Mouse (Mus musculus) forebrain, embryonic 11.5 days (tissue): Measurements from ENCODE around the gene Clcn2. TPM values are rescaled to one million over a fixed set of nuclear protein-coding genes. Genes with fewer than 3 reads are reported as not detected.
A peak's percentile ranks its signal among the peaks of the same experiment; 100 is the strongest.

Experiments used
- ATAC-seq: fragments of 200-750 bp; cut with Nextera tagmentation; replicated peaks from 2 replicates; pipeline ENCODE4 v1.8.0; 2017; ENCODE audit warnings: moderate TSS enrichment; ENCODE audit not compliant: low FRiP score
- DNase-seq: peaks from one replicate; pipeline ENCODE4 v3.0.0-alpha.2; 2017; ENCODE audit warnings: low spot score
- H3K27ac ChIP-seq: fragments of 300-500 bp; sonication (generic); 2 replicates; pipeline ENCODE4 v1.5.1; 2014; ENCODE audit warnings: low read depth, low read length
- H3K27me3 ChIP-seq: fragments of 300-500 bp; sonication (generic); 2 replicates; pipeline ENCODE4 v1.6.1; 2014; ENCODE audit warnings: mild to moderate bottlenecking, low read length, mixed read lengths; ENCODE audit not compliant: control insufficient read depth, insufficient read depth
- H3K36me3 ChIP-seq: fragments of 300-500 bp; sonication (generic); 2 replicates; pipeline ENCODE4 v1.6.1; 2014; ENCODE audit warnings: mild to moderate bottlenecking, low read length, moderate library complexity, mixed read lengths; ENCODE audit not compliant: control insufficient read depth, insufficient read depth
- H3K4me1 ChIP-seq: fragments of 300-500 bp; sonication (generic); replicated peaks from 2 replicates; pipeline ENCODE4 v1.6.1; 2014; ENCODE audit warnings: low read length, mixed read lengths; ENCODE audit not compliant: control insufficient read depth, insufficient read depth
- H3K4me2 ChIP-seq: fragments of 300-500 bp; sonication (generic); 2 replicates; pipeline ENCODE4 v1.6.1; 2014; ENCODE audit warnings: low read depth, mild to moderate bottlenecking, low read length, moderate library complexity, mixed read lengths; ENCODE audit not compliant: severe bottlenecking
- H3K4me3 ChIP-seq: fragments of 300-500 bp; sonication (generic); 2 replicates; pipeline ENCODE4 v1.5.1; 2014; ENCODE audit warnings: low read depth, low read length
- H3K9ac ChIP-seq: fragments of 300-500 bp; sonication (generic); 2 replicates; pipeline ENCODE4 v1.6.1; 2014; ENCODE audit warnings: low read length
- H3K9me3 ChIP-seq: fragments of 300-500 bp; sonication (generic); 2 replicates; pipeline ENCODE4 v1.6.1; 2016; ENCODE audit warnings: low read length, mixed read lengths; ENCODE audit not compliant: control insufficient read depth
- WGBS: fragments of 180-500 bp; shearing (Covaris S2); extraction: QIAGEN DNeasy Blood & Tissue Kit; methylation state at CpG from one replicate; pipeline ENCODE4 v1.1.7; 2014; 5-methylcytosine and 5-hydroxymethylcytosine counted together
- polyA plus RNA-seq: library from polyadenylated mRNA; unstranded; fragments of >200 nt; fragmentation: Nextera tagmentation; extraction: Ambion mirVana; gene quantifications from 2 replicates; pipeline ENCODE4 v1.2.1, GENCODE M21; 2014

The Clcn2 gene
- polyA plus RNA-seq: 16.5 and 20.5 TPM in 2 replicates

GRCm38 (mm10) chr16:20717181-20717977, at the start of gene Clcn2, which contains the start of gene Polr2h:
TSS of gene Clcn2 (minus strand) at chr16:20717746.
TSS of gene Polr2h (plus strand) at chr16:20717665.
- no peaks in the 10 kb centered on the region for H3K27me3 ChIP-seq
- peak within 1 kb of the TSS; percentile 84 for H3K27ac ChIP-seq
- ATAC-seq (peak; percentile 83), DNase-seq (peak; percentile 96)
- H3K4me3 ChIP-seq: peak within 1 kb of the TSS; percentile 44
- H3K36me3 ChIP-seq: no peaks in the 10 kb centered on the region; the same call in 1 of the 2 replicates
- H3K4me1 ChIP-seq: peaks cover 9% of the 10 kb centered on the region; the same call in 1 of the 2 replicates
- WGBS: under 1% methylated on average over 62 of the region's 62 CpGs
- H3K4me2 ChIP-seq: peak within 1 kb of the TSS; percentile 85
- H3K9ac ChIP-seq: peak within 1 kb of the TSS; percentile 76
- H3K9me3 ChIP-seq: no peaks in the 10 kb centered on the region

- Histone ChIP-seq H3K27me3 (no peaks in the 10 kb centered on the region), H3K9ac (no peak overlapping the region), H3K4me3 (no peak overlapping the region), H3K27ac (no peak overlapping the region), H3K9me3 (no peaks in the 10 kb centered on the region), H3K4me2 (no peak overlapping the region), H3K4me1 (no peaks in the 10 kb centered on the region), H3K36me3 (no peaks in the 10 kb centered on the region)
- DNase-seq: peak; percentile 81
- no peak for ATAC-seq
- WGBS: 48% methylated on average over 9 of the region's 9 CpGs
Measured at GRCm38 (mm10) chr16:20765244-20765643, 47.7 kb upstream of the Clcn2 start.

GRCm38 (mm10) chr16:20761681-20762080, 44.1 kb upstream of the Clcn2 start:
- Histone ChIP-seq H3K4me2 (no peak overlapping the region), H3K9ac (no peak overlapping the region), H3K27me3 (no peaks in the 10 kb centered on the region), H3K27ac (no peak overlapping the region), H3K4me1 (no peaks in the 10 kb centered on the region), H3K36me3 (no peaks in the 10 kb centered on the region), H3K4me3 (no peak overlapping the region), H3K9me3 (no peaks in the 10 kb centered on the region)
- 12% methylated on average over 3 of the region's 3 CpGs for WGBS
- DNase-seq (no peak), ATAC-seq (no peak)

GRCm38 (mm10) chr16:20757385-20757784, 39.8 kb upstream of the Clcn2 start:
- WGBS: 64% methylated on average over 1 of the region's 1 CpGs
- Histone ChIP-seq H3K4me1 (no peaks in the 10 kb centered on the region), H3K4me3 (no peak overlapping the region), H3K27ac (no peak overlapping the region), H3K9ac (no peak overlapping the region), H3K9me3 (no peaks in the 10 kb centered on the region), H3K27me3 (no peaks in the 10 kb centered on the region), H3K36me3 (no peaks in the 10 kb centered on the region), H3K4me2 (no peak overlapping the region)
- DNase-seq: no peak
- ATAC-seq: no peak

DNA sequence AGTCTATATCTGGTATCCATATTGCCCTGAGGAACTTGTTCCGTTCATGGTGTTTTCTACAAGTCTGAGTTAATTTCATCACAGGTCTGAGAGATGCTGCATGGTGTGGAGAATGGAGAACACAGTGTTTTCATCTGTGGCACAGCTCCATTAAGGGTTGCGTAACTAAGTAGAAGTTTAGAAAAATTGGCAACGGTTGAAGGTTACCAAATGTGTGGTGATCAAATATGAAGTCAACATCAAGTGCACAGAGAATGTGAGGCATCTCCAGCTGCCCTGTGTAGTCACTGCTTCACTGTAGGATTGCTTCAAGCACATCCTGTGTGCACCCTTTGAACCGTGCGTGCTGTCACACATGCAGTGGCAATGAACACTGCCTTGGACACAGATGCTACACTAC, 38.5 kb upstream of the Clcn2 start:
- ATAC-seq (no peak), DNase-seq (no peak)
- Histone ChIP-seq H3K4me2 (no peak overlapping the region), H3K4me3 (no peak overlapping the region), H3K36me3 (no peaks in the 10 kb centered on the region), H3K4me1 (no peaks in the 10 kb centered on the region), H3K27me3 (no peaks in the 10 kb centered on the region), H3K9me3 (no peaks in the 10 kb centered on the region), H3K9ac (no peak overlapping the region), H3K27ac (no peak overlapping the region)
- WGBS: 93% methylated on average over 5 of the region's 5 CpGs

- H3K4me2 ChIP-seq: no peak overlapping the region
- H3K27ac ChIP-seq: no peak overlapping the region
- no peak overlapping the region for H3K4me3 ChIP-seq
- no peaks in the 10 kb centered on the region for H3K9me3 ChIP-seq
- H3K36me3 ChIP-seq: no peaks in the 10 kb centered on the region
- DNase-seq (no peak), ATAC-seq (no peak)
- no peaks in the 10 kb centered on the region for H3K27me3 ChIP-seq
- H3K9ac ChIP-seq: no peak overlapping the region
- no peaks in the 10 kb centered on the region for H3K4me1 ChIP-seq
- 59% methylated on average over 8 of the region's 8 CpGs for WGBS
Measured at GRCm38 (mm10) chr16:20750518-20750917, 33.0 kb upstream of the Clcn2 start.

DNA sequence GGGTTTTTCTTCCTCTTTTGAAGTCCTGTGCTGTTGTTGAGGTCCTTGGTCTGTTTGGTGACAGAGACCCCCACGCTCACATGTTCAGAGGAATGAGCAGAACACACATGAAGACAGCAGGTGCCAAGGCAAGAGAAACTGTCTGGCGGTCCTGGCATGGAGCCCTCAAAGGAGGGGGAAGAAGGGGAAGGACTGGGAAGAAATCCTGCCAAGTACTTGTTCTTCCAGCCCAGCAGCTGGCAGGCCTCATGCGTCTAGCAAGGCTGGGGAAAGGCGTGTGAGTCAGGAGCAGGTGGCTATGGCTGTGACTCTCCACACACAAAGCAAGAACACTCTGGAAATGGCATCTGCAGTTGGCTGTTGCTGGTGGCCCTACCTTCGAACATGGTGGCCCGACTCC, 29.1 kb upstream of the Clcn2 start:
- no peak overlapping the region for H3K27ac ChIP-seq
- H3K27me3 ChIP-seq: no peaks in the 10 kb centered on the region
- no peak for ATAC-seq

DNA sequence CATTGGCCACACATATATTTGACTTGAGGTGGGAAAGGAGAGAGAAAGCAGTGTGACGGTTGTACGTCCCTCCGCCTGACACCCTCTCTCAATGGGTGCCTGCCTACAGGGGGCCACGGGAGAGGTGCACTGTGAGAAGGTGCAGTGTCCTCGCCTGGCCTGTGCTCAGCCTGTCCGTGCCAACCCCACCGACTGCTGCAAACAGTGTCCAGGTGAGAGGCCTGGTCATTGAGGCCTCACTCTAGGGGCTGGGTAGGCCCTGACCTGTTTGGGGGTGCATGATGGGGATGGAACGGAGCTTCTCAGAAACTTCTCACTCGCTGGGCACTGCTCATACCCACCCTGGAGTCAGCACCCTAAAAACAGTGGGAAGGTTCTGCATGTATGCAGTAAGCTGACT, 22.3 kb upstream of the Clcn2 start:
- no peak overlapping the region for H3K27ac ChIP-seq

More for the DNA sequence above, 29.1 kb upstream of the Clcn2 start:
- Histone ChIP-seq H3K9me3 (no peaks in the 10 kb centered on the region), H3K4me3 (no peak overlapping the region), H3K4me2 (no peak overlapping the region), H3K4me1 (no peaks in the 10 kb centered on the region), H3K36me3 (no peaks in the 10 kb centered on the region), H3K9ac (no peak overlapping the region)
- WGBS: 87% methylated on average over 6 of the region's 6 CpGs
- no peak for DNase-seq

DNA sequence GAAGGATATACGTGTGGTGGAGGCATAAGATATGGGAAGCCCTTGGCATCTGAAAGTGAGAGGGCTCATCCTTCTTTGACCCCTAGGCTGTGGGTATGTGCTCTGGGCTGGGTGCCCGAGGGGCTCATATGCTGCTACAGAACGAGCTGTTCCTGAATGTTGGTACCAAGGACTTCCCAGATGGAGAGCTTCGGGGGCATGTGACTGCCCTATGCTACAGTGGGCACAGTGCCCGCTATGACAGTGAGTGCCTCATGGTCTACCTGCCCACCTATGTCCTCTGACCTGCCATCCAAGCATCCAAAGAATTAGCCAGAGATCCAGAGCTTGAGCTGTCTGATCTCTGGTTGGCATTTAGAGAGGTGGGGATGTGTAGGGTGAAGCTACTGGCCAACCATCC, 19.3 kb upstream of the Clcn2 start:
- Histone ChIP-seq H3K4me3 (no peak overlapping the region), H3K36me3 (no peaks in the 10 kb centered on the region), H3K4me1 (peaks cover 15% of the 10 kb centered on the region; the same call in 1 of the 2 replicates), H3K9ac (no peak overlapping the region), H3K4me2 (no peak overlapping the region), H3K27me3 (peaks cover 23% of the 10 kb centered on the region), H3K27ac (no peak overlapping the region), H3K9me3 (no peaks in the 10 kb centered on the region)
- no peak for ATAC-seq
- no peak for DNase-seq
- 88% methylated on average over 5 of the region's 5 CpGs for WGBS

More for the DNA sequence above, 22.3 kb upstream of the Clcn2 start:
- DNase-seq: no peak
- Histone ChIP-seq H3K9me3 (no peaks in the 10 kb centered on the region), H3K36me3 (no peaks in the 10 kb centered on the region), H3K4me1 (no peaks in the 10 kb centered on the region), H3K4me2 (no peak overlapping the region), H3K27me3 (peaks cover 7% of the 10 kb centered on the region), H3K9ac (no peak overlapping the region), H3K4me3 (no peak overlapping the region)
- WGBS: 97% methylated on average over 9 of the region's 9 CpGs
- no peak for ATAC-seq
